In genomic region chr13:95347018-95347696, GRCm38 (mm10) we compare ENCODE assay signal across 8 mouse cellular contexts. TPM values are rescaled to one million over a fixed set of nuclear protein-coding genes. Genes with fewer than 3 reads are reported as not detected.
DNase-seq lines count a peak whose midpoint lies in the region; ATAC-seq and TF ChIP-seq lines count a peak whose summit lies in the region.
"Had no signal": no experiment of that assay in that cellular context is flagged by ENCODE, and none has a peak within 500 bp of the region (broad histone marks: within the 10 kb centered on the region; RNA-seq: fewer than 3 reads in every experiment).

No protein-coding gene starts in this region.

- H3K4me3 ChIP-seq in cerebellum, adult 2 months (replicated peaks; ENCODE audit: insufficient read depth, low read depth, low read length), result no peak overlapping the region
- H3K4me3 ChIP-seq: myocyte had no signal

- peak; percentile 74 for ATAC-seq in inflammation-experienced regulatory T-cells, adult 6 months
- peak; percentile 74 for ATAC-seq in megakaryocyte progenitor cell, adult 5-6 weeks (replicated peaks; ENCODE audit: poor library complexity)

- no peak overlapping the region for H3K27ac ChIP-seq in cerebellum, adult 2 months (ENCODE audit: insufficient read depth, low read length)

- TF ChIP-seq POLR2A in cerebellum, adult 2 months (IDR thresholded peaks at IDR 0.05; ENCODE audit: borderline replicate concordance, insufficient read depth, low read length), result no peak

- peak; percentile 78 for TF ChIP-seq CTCF in cerebellum, adult 2 months (IDR thresholded peaks at IDR 0.05; ENCODE audit: borderline replicate concordance, insufficient read depth, low read depth, low read length)

- no peaks in the 10 kb centered on the region for H3K27me3 ChIP-seq in cerebellum, adult 2 months (ENCODE audit: control insufficient read depth, insufficient read depth, low read length)

- DNase-seq in T-cell, adult 2 months (ENCODE audit: low spot score), result peak; percentile 52
- DNase-seq in cerebellum, adult 2 months, result peak; percentile 70 to 75
- DNase-seq in forelimb bud, embryonic 11.5 days (ENCODE audit: low read depth, low spot score), result peak; percentile 72
- DNase-seq in left cerebral cortex, adult 8-10 months (ENCODE audit: low spot score in 2 of 2), result peak; percentile 48 to 68
- DNase-seq in right cerebral cortex, postnatal 14 days, result peak; percentile 88

- peaks cover 6% of the 10 kb centered on the region for H3K4me1 ChIP-seq in cerebellum, adult 2 months (ENCODE audit: control insufficient read depth, insufficient read depth, low read length)

- WGBS in cerebellum, adult 2 months, result 23% methylated on average over 8 of the region's 8 CpGs

RNA-seq across cellular contexts. Expression of gene Zbed3, which starts 23.7 kb away (rescaled TPM):
- 15.6 and 17.4 TPM in 2 replicates for polyA plus RNA-seq in cerebellum, adult 2 months (2012; rRNA removed)
- polyA plus RNA-seq in inflammation-experienced regulatory T-cells, adult 6 months (2017; shearing (Covaris generic)), result 1 to 10 TPM; 1.2 to 3.7 (median 2.5) TPM
- 10 to 100 TPM; 14.1 to 18.4 (median 16.1) TPM for total RNA-seq in left cerebral cortex, adult 8-10 months (2022)
- 37.9 and 45.4 TPM in 2 replicates for total RNA-seq in megakaryocyte progenitor cell, adult 5-6 weeks (2015)
- 7.9 and 8.5 TPM in 2 replicates for total RNA-seq in megakaryocyte progenitor cell, adult 5-6 weeks (2017)

RNA-seq across cellular contexts. Expression of gene Aggf1, which starts 28.0 kb away (rescaled TPM):
- 39.9 and 40.5 TPM in 2 replicates for polyA plus RNA-seq in cerebellum, adult 2 months (2012; rRNA removed)
- 10 to 100 TPM; 11.3 to 13.2 (median 11.9) TPM for polyA plus RNA-seq in inflammation-experienced regulatory T-cells, adult 6 months (2017; shearing (Covaris generic))
- total RNA-seq in left cerebral cortex, adult 8-10 months (2022), result 10 to 100 TPM; 46.3 to 49.9 (median 48.2) TPM
- total RNA-seq in megakaryocyte progenitor cell, adult 5-6 weeks (2015), result 31.9 and 34.5 TPM in 2 replicates
- total RNA-seq in megakaryocyte progenitor cell, adult 5-6 weeks (2017), result 49.5 and 57.0 TPM in 2 replicates
